Mouse (Mus musculus) MEL (cell line): ENCODE results near the gene 2410004B18Rik. TPM values are rescaled to one million over a fixed set of nuclear protein-coding genes. Genes with fewer than 3 reads are reported as not detected.
A peak's percentile ranks its signal among the peaks of the same experiment; 100 is the strongest.

Experiments
- DNase-seq: peaks from one replicate; pipeline ENCODE4 v3.0.0; 2011; ENCODE audit warnings: low read depth, low spot score
- H3K27ac ChIP-seq: 2 replicates; pipeline ENCODE4 v1.5.1; 2012; ENCODE audit warnings: low read depth, mild to moderate bottlenecking, control low read depth, low read length, moderate library complexity; ENCODE audit not compliant: control insufficient read depth
- H3K27me3 ChIP-seq, 2 experiments: fragments of 150-350 bp in 1 of 2; sonication (generic) in 1 of 2; 2 replicates each; pipeline ENCODE4 v1.6.1; 2012; ENCODE audit warnings: low read length in 2 of 2, mild to moderate bottlenecking in 2 of 2, improper control_type of control experiment in 1 of 2, moderate library complexity in 1 of 2; ENCODE audit not compliant: insufficient read depth in 2 of 2, control insufficient read depth in 1 of 2
- H3K36me3 ChIP-seq, 2 experiments: 2 replicates each; pipeline ENCODE4 v1.6.1; 2012 to 2014; ENCODE audit warnings: low read length in 2 of 2, improper control_type of control experiment in 1 of 2, inconsistent platforms in 1 of 2, mild to moderate bottlenecking in 1 of 2; ENCODE audit not compliant: insufficient read depth in 2 of 2, control insufficient read depth in 1 of 2
- H3K4me1 ChIP-seq, 2 experiments: fragments of 150-350 bp in 1 of 2; sonication (generic) in 1 of 2; 2 replicates each; pipeline ENCODE4 v1.6.1; 2012; ENCODE audit warnings: low read length in 2 of 2, improper control_type of control experiment in 1 of 2, mild to moderate bottlenecking in 1 of 2; ENCODE audit not compliant: insufficient read depth in 2 of 2, control insufficient read depth in 1 of 2
- H3K4me3 ChIP-seq, 2 experiments: fragments of 150-350 bp in 1 of 2; sonication (generic) in 1 of 2; 2 replicates each; pipeline ENCODE4 v1.5.1; 2012; ENCODE audit warnings: low read depth in 2 of 2, low read length in 2 of 2, mild to moderate bottlenecking in 2 of 2, moderate library complexity in 2 of 2, control low read depth in 1 of 2, improper control_type of control experiment in 1 of 2; ENCODE audit not compliant: control insufficient read depth in 1 of 2, insufficient read depth in 1 of 2
- H3K79me2 ChIP-seq: 2 replicates; pipeline ENCODE4 v1.6.1; 2012; ENCODE audit warnings: mild to moderate bottlenecking, low read length, moderate library complexity; ENCODE audit not compliant: control insufficient read depth, poor library complexity, insufficient read depth
- H3K9ac ChIP-seq: 2 replicates; pipeline ENCODE4 v1.6.1; 2012; ENCODE audit warnings: low read depth, mild to moderate bottlenecking, control low read depth, low read length, moderate library complexity; ENCODE audit not compliant: control insufficient read depth, poor library complexity, severe bottlenecking
- H3K9me3 ChIP-seq: fragments of 150-350 bp; sonication (generic); replicated peaks from 2 replicates; pipeline ENCODE4 v1.6.1; 2012; ENCODE audit warnings: mild to moderate bottlenecking, low read length, improper control_type of control experiment, moderate library complexity; ENCODE audit not compliant: insufficient read depth
- CHD1 ChIP-seq: IDR thresholded peaks from 2 replicates; pipeline ENCODE4 v1.6.1; 2012; ENCODE audit warnings: low read depth, mild to moderate bottlenecking, inconsistent platforms, low read length, improper control_type of control experiment
- CHD2 ChIP-seq: IDR thresholded peaks from 2 replicates; pipeline ENCODE4 v1.6.1; 2011; ENCODE audit warnings: low read length, improper control_type of control experiment
- CTCF ChIP-seq, 3 experiments: IDR thresholded peaks in 2 of 3; conservative IDR thresholded peaks in 1 of 3; 2 replicates each; pipeline ENCODE4 v1.5.1; 2011 to 2012; ENCODE audit warnings: low read length in 3 of 3, low read depth in 2 of 3, mild to moderate bottlenecking in 2 of 3, improper control_type of control experiment in 1 of 3, inconsistent platforms in 1 of 3, mixed read lengths in 1 of 3, moderate library complexity in 1 of 3; ENCODE audit not compliant: control insufficient read depth in 1 of 3, insufficient read depth in 1 of 3, poor library complexity in 1 of 3, severe bottlenecking in 1 of 3
- E2F4 ChIP-seq: IDR thresholded peaks from 2 replicates; pipeline ENCODE4 v1.6.1; 2011; ENCODE audit warnings: low read depth, low read length, improper control_type of control experiment, borderline replicate concordance
- EP300 ChIP-seq, 2 experiments: IDR thresholded peaks; 2 replicates each; pipeline ENCODE4 v1.6.1; 2011; ENCODE audit warnings: improper control_type of control experiment in 2 of 2, low read length in 2 of 2, low read depth in 1 of 2, mild to moderate bottlenecking in 1 of 2
- ETS1 ChIP-seq: IDR thresholded peaks from 2 replicates; pipeline ENCODE4 v1.6.1; 2012; ENCODE audit warnings: low read depth, mild to moderate bottlenecking, inconsistent platforms, low read length, improper control_type of control experiment, moderate library complexity
- GATA1 ChIP-seq: IDR thresholded peaks from 2 replicates; pipeline ENCODE4 v1.6.1; 2011; ENCODE audit warnings: low read depth, low read length, improper control_type of control experiment
- HCFC1 ChIP-seq: IDR thresholded peaks from 2 replicates; pipeline ENCODE4 v1.6.1; 2012; ENCODE audit warnings: low read depth, mild to moderate bottlenecking, inconsistent platforms, low read length, improper control_type of control experiment, moderate library complexity
- MAFK ChIP-seq: IDR thresholded peaks from 2 replicates; pipeline ENCODE4 v1.6.1; 2011; ENCODE audit warnings: low read depth, mild to moderate bottlenecking, low read length, improper control_type of control experiment, borderline replicate concordance
- MAX ChIP-seq: IDR thresholded peaks from 2 replicates; pipeline ENCODE4 v1.6.1; 2011; ENCODE audit warnings: low read length, improper control_type of control experiment
- MAZ ChIP-seq: IDR thresholded peaks from 2 replicates; pipeline ENCODE4 v1.6.1; 2012; ENCODE audit warnings: low read depth, mild to moderate bottlenecking, inconsistent platforms, low read length, improper control_type of control experiment
- MXI1 ChIP-seq: IDR thresholded peaks from 2 replicates; pipeline ENCODE4 v1.6.1; 2011; ENCODE audit warnings: mild to moderate bottlenecking, low read depth, low read length, improper control_type of control experiment
- POLR2AphosphoS2 ChIP-seq: IDR thresholded peaks from 2 replicates; pipeline ENCODE4 v1.6.1; 2011; ENCODE audit warnings: low read length, improper control_type of control experiment
- RAD21 ChIP-seq: IDR thresholded peaks from 2 replicates; pipeline ENCODE4 v1.6.1; 2011; ENCODE audit warnings: mild to moderate bottlenecking, low read depth, low read length, improper control_type of control experiment
- SIN3A ChIP-seq: IDR thresholded peaks from 2 replicates; pipeline ENCODE4 v1.6.1; 2012; ENCODE audit warnings: low read length, improper control_type of control experiment, inconsistent platforms
- TBP ChIP-seq: IDR thresholded peaks from 2 replicates; pipeline ENCODE4 v1.8.0; 2011; ENCODE audit warnings: low read depth, low read length, improper control_type of control experiment
- TCF12 ChIP-seq: IDR thresholded peaks from 2 replicates; pipeline ENCODE4 v1.6.1; 2014; ENCODE audit warnings: low read depth, mild to moderate bottlenecking, inconsistent platforms, low read length, improper control_type of control experiment, moderate library complexity
- USF1 ChIP-seq: IDR thresholded peaks from 2 replicates; pipeline ENCODE4 v1.6.1; 2014; ENCODE audit warnings: low read depth, mild to moderate bottlenecking, inconsistent platforms, low read length, improper control_type of control experiment, moderate library complexity
- USF2 ChIP-seq, 2 experiments: IDR thresholded peaks; 2 replicates each; pipeline ENCODE4 v1.6.1; 2011 to 2012; ENCODE audit warnings: improper control_type of control experiment in 2 of 2, low read length in 2 of 2, borderline replicate concordance in 1 of 2, inconsistent platforms in 1 of 2, low read depth in 1 of 2, mild to moderate bottlenecking in 1 of 2; ENCODE audit not compliant: insufficient read depth in 1 of 2
- ZMIZ1 ChIP-seq: IDR thresholded peaks from 2 replicates; pipeline ENCODE4 v1.6.1; 2012; ENCODE audit warnings: low read depth, mild to moderate bottlenecking, inconsistent platforms, low read length, improper control_type of control experiment, moderate library complexity
- polyA plus RNA-seq, 2 experiments: library from polyadenylated mRNA; stranded (reverse) in 1 of 2; unstranded in 1 of 2; fragments of >175 nt in 1 of 2; fragments of >200 nt in 1 of 2; gene quantifications; 2 replicates each; pipeline versions ENCODE4 v1.2.1 to v1.2.4; 2012; ENCODE audit warnings: low replicate concordance in 2 of 2, low read depth in 1 of 2; ENCODE audit not compliant: insufficient read length in 2 of 2, insufficient read depth in 1 of 2, missing spikeins in 1 of 2
- total RNA-seq: library from RNA; depleted of rRNA; stranded (reverse); fragments of 300-350 nt; gene quantifications from 2 replicates; pipeline ENCODE4 v1.2.3, GENCODE M21; 2012

The 2410004B18Rik gene
- total and polyA plus RNA-seq, 3 experiments, result 32.3 to 42.3 TPM; not detected in 1

DNA sequence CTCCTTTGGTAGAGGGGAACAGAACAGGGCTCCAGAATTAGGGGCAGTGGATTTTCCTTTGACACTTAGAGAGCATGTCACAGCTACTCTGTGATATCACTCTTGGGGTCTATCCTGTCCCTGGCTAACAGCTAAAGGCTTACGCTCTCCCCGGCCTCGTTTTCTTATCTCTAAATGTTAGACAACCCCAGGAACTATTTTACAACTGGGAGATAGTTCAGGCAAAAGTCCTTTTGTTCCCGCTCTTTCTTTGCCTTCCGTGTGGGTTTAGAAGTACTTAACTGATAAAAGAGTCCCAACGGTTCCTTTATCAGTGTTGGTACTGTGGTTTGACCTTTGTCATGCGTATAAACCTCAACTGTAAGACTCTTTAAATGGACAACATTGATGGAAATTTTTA lies 15.1 kb downstream of the 2410004B18Rik start (continued):
- TF ChIP-seq USF2 (IDR thresholded peaks at IDR 0.05; ENCODE audit: borderline replicate concordance in 1 of 2, insufficient read depth in 1 of 2, low read depth in 1 of 2, low read length in 2 of 2) (no peak), TCF12 (peak; percentile 79), ZMIZ1 (no peak), CHD2 (no peak), HCFC1 (0 out of 2 replicates have a peak, but pooled peaks have one; percentile 26), RAD21 (no peak), ETS1 (peak; percentile 87), TBP (peak; percentile 51), CHD1 (no peak), GATA1 (peak; percentile 90), MAZ (no peak), EP300 (IDR thresholded peaks at IDR 0.05; ENCODE audit: low read depth in 1 of 2, low read length in 2 of 2) (peak; percentile 92 to 98), E2F4 (peak; percentile 86; the same call in 1 of the 2 replicates), MXI1 (peak; percentile 37; the same call in 1 of the 2 replicates), MAFK (no peak)

GRCm38 (mm10) chr3:145953411-145953810 lies 15.6 kb downstream of the 2410004B18Rik start:
- peaks cover 6 to 33% of the 10 kb centered on the region in 2 experiments; a peak in 3 of 4 replicates for H3K4me1 ChIP-seq
- no peak overlapping the region; the same call in 1 of the 2 replicates for H3K9ac ChIP-seq
- peaks cover 0 to 35% of the 10 kb centered on the region in 2 experiments; a peak in 2 of 4 replicates for H3K36me3 ChIP-seq
- H3K27ac ChIP-seq, result peak overlapping the region; percentile 100
- H3K27me3 ChIP-seq, result no peaks in the 10 kb centered on the region
- H3K79me2 ChIP-seq, result no peaks in the 10 kb centered on the region; the same call in 1 of the 2 replicates
- no peak for TF ChIP-seq SIN3A
- no peak for TF ChIP-seq POLR2AphosphoS2
- TF ChIP-seq USF1, result peak; percentile 14; the same call in 1 of the 2 replicates
- no peak for TF ChIP-seq MAX
- no peak for TF ChIP-seq CTCF (IDR thresholded peaks at IDR 0.05 in 2 of 3, conservative IDR thresholded peaks at IDR 0.05 in 1 of 3; ENCODE audit: control insufficient read depth in 1 of 3, insufficient read depth in 1 of 3, low read depth in 2 of 3, low read length in 3 of 3, poor library complexity in 1 of 3, severe bottlenecking in 1 of 3)
- no peak for TF ChIP-seq RAD21
- TF ChIP-seq, all 39 proteins: peak for 1
- H3K4me3 ChIP-seq, result no peak overlapping the region
- peak; percentile 72 for DNase-seq
- no peaks in the 10 kb centered on the region for H3K9me3 ChIP-seq
